Mouse (Mus musculus) heart, postnatal 0 days (tissue): ENCODE results near the gene Nek5. TPM values are rescaled to one million over a fixed set of nuclear protein-coding genes. Genes with fewer than 3 reads are reported as not detected.
A peak's percentile ranks its signal among the peaks of the same experiment; 100 is the strongest.

Source experiments
- ATAC-seq: fragments of 200-750 bp; cut with Nextera tagmentation; 2 replicates; pipeline ENCODE4 v1.8.0; 2017; ENCODE audit warnings: low read depth, moderate number of reproducible peaks, moderate library complexity; ENCODE audit not compliant: insufficient read depth
- DNase-seq: peaks from one replicate; pipeline ENCODE4 v3.0.0-alpha.2; 2016; ENCODE audit warnings: low spot score
- H3K27ac ChIP-seq: fragments of 300-500 bp; sonication (generic); 2 replicates; pipeline ENCODE4 v1.5.1; 2014; ENCODE audit warnings: low read depth, mild to moderate bottlenecking
- H3K27me3 ChIP-seq: fragments of 300-500 bp; sonication (generic); 2 replicates; pipeline ENCODE4 v1.6.1; 2014; ENCODE audit warnings: low read length, mixed read lengths; ENCODE audit not compliant: control insufficient read depth, insufficient read depth
- H3K36me3 ChIP-seq: fragments of 300-500 bp; sonication (generic); replicated peaks from 2 replicates; pipeline ENCODE4 v1.6.1; 2014; ENCODE audit warnings: low read length, mixed read lengths; ENCODE audit not compliant: control insufficient read depth, insufficient read depth
- H3K4me1 ChIP-seq: fragments of 300-500 bp; sonication (generic); 2 replicates; pipeline ENCODE4 v1.6.1; 2014; ENCODE audit warnings: antibody characterized with exemption; ENCODE audit not compliant: control insufficient read depth, insufficient read depth
- H3K4me2 ChIP-seq: fragments of 300-500 bp; sonication (generic); 2 replicates; pipeline ENCODE4 v1.6.1; 2014; ENCODE audit warnings: low read depth, mild to moderate bottlenecking, low read length, moderate library complexity
- H3K4me3 ChIP-seq: fragments of 300-500 bp; sonication (generic); 2 replicates; pipeline ENCODE4 v1.5.1; 2014; ENCODE audit warnings: low read depth, low read length
- H3K9ac ChIP-seq: fragments of 300-500 bp; sonication (generic); replicated peaks from 2 replicates; pipeline ENCODE4 v1.6.1; 2014; ENCODE audit warnings: low read depth, low read length, mixed read lengths
- H3K9me3 ChIP-seq: fragments of 300-500 bp; sonication (generic); replicated peaks from 2 replicates; pipeline ENCODE4 v1.6.1; 2016; ENCODE audit warnings: low read length; ENCODE audit not compliant: control insufficient read depth
- CTCF ChIP-seq: IDR thresholded peaks from 2 replicates; pipeline ENCODE4 v1.5.1; 2016; ENCODE audit warnings: antibody characterized with exemption, control low read depth, low read depth
- EP300 ChIP-seq: IDR thresholded peaks from 2 replicates; pipeline ENCODE4 v1.6.1; 2016; ENCODE audit warnings: antibody characterized with exemption, low read depth
- WGBS: fragments of 180-500 bp; shearing (Covaris S2); extraction: QIAGEN DNeasy Blood & Tissue Kit; methylation state at CpG from one replicate; pipeline ENCODE4 v1.1.7; 2014; 5-methylcytosine and 5-hydroxymethylcytosine counted together
- polyA plus RNA-seq: library from polyadenylated mRNA; unstranded; fragments of >200 nt; fragmentation: Nextera tagmentation; extraction: Ambion mirVana; gene quantifications from 2 replicates; pipeline ENCODE4 v1.2.1, GENCODE M21; 2015
- total RNA-seq: library from RNA; depleted of rRNA; stranded (reverse); fragments of >200 nt; gene quantifications from 2 replicates; pipeline ENCODE4 v1.2.3, GENCODE M21; 2014; ENCODE audit warnings: low replicate concordance; rRNA removed

Nek5 gene
- total and polyA plus RNA-seq, 2 experiments from 2014 or later = 0.18 TPM; not detected in 1

DNA sequence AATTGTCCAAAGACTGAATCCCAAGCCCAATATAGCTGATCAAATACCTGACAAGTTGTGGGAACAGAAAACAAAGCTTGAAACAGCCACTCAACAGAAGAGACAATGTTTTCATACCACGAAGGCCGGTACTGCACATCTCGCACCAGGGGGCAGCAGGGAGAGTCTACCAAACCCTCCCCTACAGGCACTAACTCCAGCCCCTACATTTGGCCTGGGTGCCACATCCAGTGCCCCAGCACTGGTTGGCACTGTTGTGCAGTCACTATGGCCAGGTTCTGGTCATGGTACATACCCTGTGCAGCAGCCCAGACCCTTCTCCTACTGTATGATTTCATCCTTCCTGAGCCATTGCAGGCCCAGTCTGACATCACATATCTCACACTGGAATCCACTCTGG is 95.9 kb downstream of the Nek5 start:
- no peaks in the 10 kb centered on the region for H3K36me3 ChIP-seq
- DNase-seq (no peak), ATAC-seq (no peak)
- no peak overlapping the region for H3K27ac ChIP-seq
- no peaks in the 10 kb centered on the region for H3K4me1 ChIP-seq
- no peak overlapping the region for H3K4me2 ChIP-seq
- H3K27me3 ChIP-seq = no peaks in the 10 kb centered on the region
- no peak overlapping the region for H3K9ac ChIP-seq
- TF ChIP-seq CTCF (peak; percentile 17; the same call in 1 of the 2 replicates), EP300 (no peak)
- no peaks in the 10 kb centered on the region for H3K9me3 ChIP-seq
- WGBS = 84% methylated on average over 3 of the region's 3 CpGs
- no peak overlapping the region for H3K4me3 ChIP-seq

- Histone ChIP-seq H3K36me3 (no peaks in the 10 kb centered on the region), H3K4me3 (no peak overlapping the region), H3K9ac (no peak overlapping the region), H3K9me3 (no peaks in the 10 kb centered on the region), H3K27me3 (no peaks in the 10 kb centered on the region), H3K4me1 (no peaks in the 10 kb centered on the region), H3K27ac (no peak overlapping the region), H3K4me2 (no peak overlapping the region)
- DNase-seq = no peak
- no peak for TF ChIP-seq EP300
- no peak for TF ChIP-seq CTCF
- WGBS = 71% methylated on average over 4 of the region's 4 CpGs
- ATAC-seq = no peak
Observed at GRCm38 (mm10) chr8:22025241-22025640, 99.6 kb downstream of the Nek5 start.

Other genes with a start within 250 kb of the Nek5 start
- not detected in 2 replicates for gene Defb9, start 239.6 kb downstream of the Nek5 start, total RNA-seq
- gene Defb9, start 239.6 kb downstream of the Nek5 start, polyA plus RNA-seq = not detected in 2 replicates
- gene Defb11, start 218.6 kb downstream of the Nek5 start, total RNA-seq = not detected in 2 replicates
- not detected in 2 replicates for gene Defb11, start 218.6 kb downstream of the Nek5 start, polyA plus RNA-seq
- gene Defb15, start 192.3 kb downstream of the Nek5 start, total RNA-seq = not detected in 2 replicates
- gene Defb15, start 192.3 kb downstream of the Nek5 start, polyA plus RNA-seq = not detected in 2 replicates
- gene Defb35, start 186.7 kb downstream of the Nek5 start, total RNA-seq = not detected in 2 replicates
- not detected in 2 replicates for gene Defb35, start 186.7 kb downstream of the Nek5 start, polyA plus RNA-seq
- gene Defb13, start 178.3 kb downstream of the Nek5 start, total RNA-seq = not detected in 2 replicates
- gene Defb13, start 178.3 kb downstream of the Nek5 start, polyA plus RNA-seq = not detected in 2 replicates
- not detected in 2 replicates for gene Fam90a1a, start 166.3 kb downstream of the Nek5 start, total RNA-seq
- not detected in 2 replicates for gene Fam90a1a, start 166.3 kb downstream of the Nek5 start, polyA plus RNA-seq
- gene Ccdc70, start 155.3 kb downstream of the Nek5 start, total RNA-seq = not detected in 2 replicates
- gene Ccdc70, start 155.3 kb downstream of the Nek5 start, polyA plus RNA-seq = not detected in 2 replicates
- gene Atp7b, start 64.7 kb downstream of the Nek5 start, total RNA-seq = 0.50 and 1.2 TPM in 2 replicates
- gene Atp7b, start 64.7 kb downstream of the Nek5 start, polyA plus RNA-seq = 0.12 and 0.22 TPM in 2 replicates
- gene Alg11, start 64.3 kb downstream of the Nek5 start, total RNA-seq = 16.3 and 46.8 TPM in 2 replicates
- 7.5 and 8.2 TPM in 2 replicates for gene Alg11, start 64.3 kb downstream of the Nek5 start, polyA plus RNA-seq
- gene Nek3, start 41.4 kb upstream of the Nek5 start, total RNA-seq = 1.2 and 3.8 TPM in 2 replicates
- 2.7 and 3.4 TPM in 2 replicates for gene Nek3, start 41.4 kb upstream of the Nek5 start, polyA plus RNA-seq
- gene Ckap2, start 60.8 kb upstream of the Nek5 start, total RNA-seq = 24.9 and 30.0 TPM in 2 replicates
- 14.3 and 15.0 TPM in 2 replicates for gene Ckap2, start 60.8 kb upstream of the Nek5 start, polyA plus RNA-seq
- gene Vps36, start 67.8 kb upstream of the Nek5 start, total RNA-seq = 14.0 and 18.1 TPM in 2 replicates
- 19.5 and 20.9 TPM in 2 replicates for gene Vps36, start 67.8 kb upstream of the Nek5 start, polyA plus RNA-seq
- gene Thsd1, start 102.3 kb upstream of the Nek5 start, total RNA-seq = 7.1 and 8.0 TPM in 2 replicates
- 9.4 and 10.1 TPM in 2 replicates for gene Thsd1, start 102.3 kb upstream of the Nek5 start, polyA plus RNA-seq
- gene Tpte, start 158.4 kb upstream of the Nek5 start, total RNA-seq = not detected in 2 replicates
- gene Tpte, start 158.4 kb upstream of the Nek5 start, polyA plus RNA-seq = not detected in 2 replicates